ENCODE assay signal across 31 mouse cellular contexts in genomic region chr6:115845006-115845405, GRCm38 (mm10). TPM values are rescaled to one million over a fixed set of nuclear protein-coding genes. Genes with fewer than 3 reads are reported as not detected.
"Had no signal": no experiment of that assay in that cellular context is flagged by ENCODE, and none has a peak within 500 bp of the region (broad histone marks: within the 10 kb centered on the region; RNA-seq: fewer than 3 reads in every experiment).

No protein-coding gene starts in this region.

- H3K9ac ChIP-seq: limb, embryonic 12.5 days; limb, embryonic 13.5 days; limb, embryonic 15.5 days; liver, embryonic 12.5 days; liver, embryonic 13.5 days; liver, embryonic 14.5 days; liver, embryonic 15.5 days; lung, embryonic 14.5 days; lung, embryonic 15.5 days; midbrain, embryonic 12.5 days; midbrain, embryonic 13.5 days; midbrain, embryonic 15.5 days; neural tube, embryonic 12.5 days had no signal

- H3K4me2 ChIP-seq: limb, embryonic 12.5 days; limb, embryonic 13.5 days; limb, embryonic 15.5 days; liver, embryonic 12.5 days; liver, embryonic 13.5 days; liver, embryonic 15.5 days; lung, embryonic 14.5 days; lung, embryonic 15.5 days; midbrain, embryonic 11.5 days; midbrain, embryonic 12.5 days; midbrain, embryonic 13.5 days; midbrain, embryonic 15.5 days; neural tube, embryonic 12.5 days had no signal

- H3K9me3 ChIP-seq: limb, embryonic 10.5 days; limb, embryonic 12.5 days; limb, embryonic 13.5 days; limb, embryonic 15.5 days; liver, embryonic 12.5 days; liver, embryonic 13.5 days; liver, embryonic 15.5 days; lung, embryonic 15.5 days; megakaryocyte, embryonic 14.5 days; midbrain, embryonic 10.5 days; midbrain, embryonic 12.5 days; midbrain, embryonic 13.5 days; midbrain, embryonic 15.5 days; neural tube, embryonic 12.5 days had no signal

- H3K27ac ChIP-seq: left cerebral cortex, adult 2 months; limb, embryonic 10.5 days; limb, embryonic 12.5 days; limb, embryonic 13.5 days; limb, embryonic 15.5 days; liver, embryonic 12.5 days; liver, embryonic 13.5 days; liver, embryonic 14.5 days; liver, embryonic 15.5 days; lung, embryonic 15.5 days; macrophage; midbrain, embryonic 10.5 days; midbrain, embryonic 12.5 days; midbrain, embryonic 13.5 days; midbrain, embryonic 15.5 days; neural tube, embryonic 12.5 days had no signal

- H3K4me3 ChIP-seq: left cerebral cortex, adult 2 months; limb, embryonic 10.5 days; limb, embryonic 12.5 days; limb, embryonic 13.5 days; limb, embryonic 15.5 days; liver, embryonic 12.5 days; liver, embryonic 13.5 days; liver, embryonic 15.5 days; lung, embryonic 15.5 days; megakaryocyte, embryonic 14.5 days; midbrain, embryonic 10.5 days; midbrain, embryonic 12.5 days; midbrain, embryonic 13.5 days; midbrain, embryonic 15.5 days; myocyte; neural tube, embryonic 12.5 days had no signal

- H3K27me3 ChIP-seq: limb, embryonic 12.5 days; limb, embryonic 13.5 days; limb, embryonic 15.5 days; liver, embryonic 12.5 days; liver, embryonic 13.5 days; liver, embryonic 15.5 days; lung, embryonic 15.5 days; megakaryocyte, embryonic 14.5 days; midbrain, embryonic 12.5 days; midbrain, embryonic 13.5 days; midbrain, embryonic 15.5 days; neural tube, embryonic 12.5 days had no signal

- ATAC-seq: liver, embryonic 12.5 days; lung, postnatal 0 days; midbrain, embryonic 13.5 days; midbrain, embryonic 15.5 days; midbrain, embryonic 16.5 days had no signal

- H3K4me1 ChIP-seq: limb, embryonic 10.5 days; limb, embryonic 12.5 days; limb, embryonic 13.5 days; limb, embryonic 15.5 days; lung, embryonic 15.5 days; midbrain, embryonic 10.5 days; midbrain, embryonic 12.5 days; midbrain, embryonic 13.5 days; midbrain, embryonic 15.5 days; neural tube, embryonic 12.5 days had no signal

- DNase-seq: left cerebral cortex, postnatal 4 days; liver, embryonic 13.5 days; lung, adult 18-20 months; lung, adult 2 months; lung, embryonic 14.5 days; lung, postnatal 10 days; lung, postnatal 14 days; lung, postnatal 36 days; lung, postnatal 4 days; midbrain, embryonic 14.5 days had no signal

RNA-seq across cellular contexts. Expression of gene Efcab12, which starts 6.8 kb away (rescaled TPM):
- total RNA-seq: monocyte, adult 5-6 weeks had no signal
- polyA plus RNA-seq: myocyte had no signal
